ENCODE assay signal across 19 mouse cellular contexts in genomic region chr2:93139476-93139875, GRCm38 (mm10). TPM values are rescaled to one million over a fixed set of nuclear protein-coding genes. Genes with fewer than 3 reads are reported as not detected.
DNase-seq lines count a peak whose midpoint lies in the region; TF ChIP-seq lines count a peak whose summit lies in the region.
"Had no signal": no experiment of that assay in that cellular context is flagged by ENCODE, and none has a peak within 500 bp of the region (broad histone marks: within the 10 kb centered on the region; RNA-seq: fewer than 3 reads in every experiment).

No protein-coding gene starts in this region.

- no peak for TF ChIP-seq POLR2A in CH12.LX (IDR thresholded peaks at IDR 0.05; ENCODE audit: low read depth, low read length)

- H3K4me3 ChIP-seq in CH12.LX (replicated peaks in 1 of 3; ENCODE audit: low read depth in 2 of 3, low read length in 2 of 3, poor library complexity in 1 of 3) (no peak overlapping the region), ES-E14 (ENCODE audit: insufficient read depth in 1 of 2, low read depth in 1 of 2, low read length in 2 of 2, poor library complexity in 1 of 2, severe bottlenecking in 1 of 2) (no peak overlapping the region)

- H3K4me2 ChIP-seq in CH12.LX (ENCODE audit: insufficient read depth, low read depth, poor library complexity, severe bottlenecking) = no peak overlapping the region

- H3K9me3 ChIP-seq in CH12.LX (replicated peaks; ENCODE audit: low read length) (no peaks in the 10 kb centered on the region), ES-E14 (ENCODE audit: control insufficient read depth, insufficient read depth, low read depth, low read length) (no peaks in the 10 kb centered on the region)
- H3K9me3 ChIP-seq: G1E had no signal

- TF ChIP-seq EP300 in CH12.LX (IDR thresholded peaks at IDR 0.05; ENCODE audit: low read length) = no peak

- H3K9ac ChIP-seq in CH12.LX (ENCODE audit: insufficient read depth, low read depth) = no peak overlapping the region
- no peak overlapping the region for H3K9ac ChIP-seq in ES-E14 (ENCODE audit: insufficient read depth, low read depth, low read length, poor library complexity, severe bottlenecking)

- DNase-seq in CH12.LX (ENCODE audit: extremely low read depth) (no peak), ES-E14 (ENCODE audit: low read depth, low spot score) (no peak)
- DNase-seq in right cerebral cortex, adult 2 months (ENCODE audit: low spot score in 2 of 2) = no peak
- DNase-seq in retina, postnatal 1 day = no peak
- DNase-seq: adrenal gland, adult 2 months; adrenal gland, adult 8-10 months; adrenal gland, postnatal 10 days; adrenal gland, postnatal 14 days; adrenal gland, postnatal 25 days; adrenal gland, postnatal 36 days; B cell, adult 2 months; cerebellum, adult 11 months; cerebellum, adult 11-12 months; cerebellum, adult 18-20 months; cerebellum, adult 2 months; cerebellum, adult 8-10 months had no signal

- dilution Hi-C loops in CH12.LX (cut with MboI; ENCODE audit: extremely low pct_ligation_motif_present, extremely low pct_unique_long_range_greater_than_20kb, low sequenced_read_pairs) = no loop called here

- H3K79me2 ChIP-seq in CH12.LX (replicated peaks; ENCODE audit: control insufficient read depth, extremely low read depth, insufficient read depth, poor library complexity, severe bottlenecking) = no peaks in the 10 kb centered on the region

- no peak for TF ChIP-seq RAD21 in CH12.LX (IDR thresholded peaks at IDR 0.05; ENCODE audit: low read depth, low read length)

- TF ChIP-seq CTCF in CH12.LX (conservative IDR thresholded peaks at IDR 0.05 in 1 of 2, IDR thresholded peaks at IDR 0.05 in 1 of 2; ENCODE audit: low read depth in 2 of 2, low read length in 2 of 2) = no peak

- H3K27ac ChIP-seq in CH12.LX (ENCODE audit: insufficient read depth, low read depth) (no peak overlapping the region), ES-E14 (ENCODE audit: insufficient read depth, low read depth, low read length, poor library complexity, severe bottlenecking) (no peak overlapping the region)

- in situ Hi-C loops in CH12.LX (cut with MboI; ENCODE audit: low pct_ligation_motif_present, low pct_unique_long_range_greater_than_20kb, low sequenced_read_pairs) (no loop called here), ES-E14 (cut with MboI; ENCODE audit: low sequenced_read_pairs in 2 of 2, unreplicated experiment in 2 of 2) (no loop called here)

- H3K27me3 ChIP-seq in CH12.LX (replicated peaks) = peaks cover 91% of the 10 kb centered on the region
- H3K27me3 ChIP-seq: Patski had no signal

- H3K4me1 ChIP-seq in CH12.LX (ENCODE audit: control insufficient read depth in 1 of 2, insufficient read depth in 2 of 2) (peaks cover 0 to 10% of the 10 kb centered on the region in 2 experiments; a peak in 2 of 4 replicates), ES-E14 (ENCODE audit: control insufficient read depth in 2 of 2, insufficient read depth in 2 of 2, low read length in 2 of 2, poor library complexity in 1 of 2) (no peaks in the 10 kb centered on the region)

- H3K36me3 ChIP-seq in CH12.LX (replicated peaks in 1 of 2; ENCODE audit: control insufficient read depth in 1 of 2, insufficient read depth in 1 of 2, low read length in 1 of 2) (no peaks in the 10 kb centered on the region), ES-E14 (ENCODE audit: control insufficient read depth, insufficient read depth, low read length, poor library complexity, severe bottlenecking) (no peaks in the 10 kb centered on the region)
- H3K36me3 ChIP-seq: G1E had no signal

TF ChIP-seq in CH12.LX, 34 proteins besides CTCF, POLR2A, EP300 and RAD21:
- TF ChIP-seq POLR2AphosphoS2 (IDR thresholded peaks at IDR 0.05; ENCODE audit: low read depth, low read length) (no peak), MAFK (IDR thresholded peaks at IDR 0.05; ENCODE audit: insufficient replicate concordance, low read length) (peak; percentile 73)

TF ChIP-seq in ES-E14, 5 proteins besides CTCF, POLR2A, EP300 and RAD21:
- no peak for TF ChIP-seq ZNF384 (IDR thresholded peaks at IDR 0.05; ENCODE audit: low read depth, low read length)
- no peak for TF ChIP-seq ZC3H11A (IDR thresholded peaks at IDR 0.05; ENCODE audit: borderline replicate concordance, low read depth, low read length)
- no peak for TF ChIP-seq CHD2 (IDR thresholded peaks at IDR 0.05; ENCODE audit: low read depth, low read length)
- peak; percentile 62; the same call in 1 of the 2 replicates for TF ChIP-seq MAFK (IDR thresholded peaks at IDR 0.05; ENCODE audit: insufficient read depth, low read depth, low read length)
- no peak for TF ChIP-seq HCFC1 (IDR thresholded peaks at IDR 0.05; ENCODE audit: borderline replicate concordance, insufficient read depth, low read length)

RNA-seq across cellular contexts. Expression of gene Trp53i11, which starts 47.9 kb away (rescaled TPM):
- total RNA-seq in CH12.LX (2012; rRNA removed) = 17.4 and 32.1 TPM in 2 replicates
- 0.36 and 0.49 TPM in 2 replicates for total RNA-seq in CH12.LX (2014; rRNA removed)
- 0.50 and 0.73 TPM in 2 replicates for polyA plus RNA-seq in CH12.LX (2012; ENCODE audit: insufficient read length, low read depth)
- total RNA-seq in ES-E14 (2012; rRNA removed) = 21.7 and 39.3 TPM in 2 replicates
- total RNA-seq: G1E, MEL had no signal
- polyA plus RNA-seq: G1E had no signal
